Mouse (Mus musculus) liver, embryonic 14.5 days (tissue): ENCODE data around the gene Cpne5.

Experiments
- CTCF ChIP-seq: IDR thresholded peaks from 2 replicates; pipeline ENCODE4 v1.5.1; 2016; ENCODE audit warnings: antibody characterized with exemption, low read depth, control low read depth
- EP300 ChIP-seq: IDR thresholded peaks from 2 replicates; pipeline ENCODE4 v1.6.1; 2016; ENCODE audit warnings: antibody characterized with exemption, low read depth

DNA sequence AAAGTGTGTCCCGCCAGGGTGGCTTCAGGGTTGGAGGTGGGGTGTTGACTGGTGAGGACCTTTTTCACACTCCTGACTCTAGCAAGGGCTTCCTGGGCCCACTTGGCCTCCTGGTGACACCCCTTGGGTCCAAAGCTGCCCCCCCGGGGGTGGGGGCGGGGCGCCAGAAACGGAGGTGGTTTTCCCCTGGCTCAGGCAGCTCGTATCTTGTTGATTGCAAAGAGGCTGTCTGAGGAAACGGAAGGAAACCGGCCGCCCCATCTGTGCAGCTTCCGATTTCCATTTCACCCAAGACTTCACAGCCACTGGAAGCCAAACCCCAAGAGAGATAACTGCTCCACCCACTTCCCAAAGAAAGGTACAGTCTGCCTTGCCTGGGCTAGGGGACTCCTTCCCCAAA is 65.9 kb downstream of the Cpne5 start:
- TF ChIP-seq CTCF = no peak
- TF ChIP-seq EP300 = no peak
